Mouse (Mus musculus) ES-Bruce4 (cell line): ENCODE measurements around the gene Dlgap4.

ENCODE experiments used
- CTCF ChIP-seq: IDR thresholded peaks from one replicate; pipeline ENCODE4 v1.8.1; 2011; ENCODE audit warnings: low read depth, low read length
- EP300 ChIP-seq: IDR thresholded peaks from 2 replicates; pipeline ENCODE4 v1.6.1; 2011; ENCODE audit warnings: low read depth, low read length; ENCODE audit not compliant: insufficient read depth
- POLR2A ChIP-seq: IDR thresholded peaks from one replicate; pipeline ENCODE4 v1.8.1; 2011; ENCODE audit warnings: low read length; ENCODE audit not compliant: insufficient read depth

GRCm38 (mm10) chr2:156576850-156577587 is 36.5 kb upstream of the Dlgap4 start:
- TF ChIP-seq POLR2A (no peak), CTCF (no peak), EP300 (no peak)
